Comparison of ENCODE assay signal across 10 mouse cellular contexts in the genomic region with DNA sequence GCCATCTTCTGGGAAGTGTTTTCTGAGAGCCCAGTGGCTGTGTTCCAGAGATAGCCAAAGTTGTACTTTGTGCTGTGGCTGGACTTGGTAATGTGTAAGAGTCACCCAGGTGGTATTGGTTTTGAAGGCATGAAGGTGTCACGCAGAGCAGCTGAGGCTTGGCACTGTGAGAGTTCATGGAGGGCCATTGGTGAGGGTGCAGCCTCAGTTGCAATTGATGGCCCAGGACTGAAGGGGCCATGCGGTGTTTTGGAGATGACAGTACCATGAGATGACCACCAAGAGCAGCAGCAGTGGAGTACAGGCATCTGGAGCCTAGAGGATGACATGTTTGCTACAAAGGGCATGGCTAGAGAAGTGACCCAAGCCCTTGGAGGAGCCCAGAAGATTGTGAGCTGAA. TPM values are rescaled to one million over a fixed set of nuclear protein-coding genes. Genes with fewer than 3 reads are reported as not detected.
"Had no signal": no experiment of that assay in that cellular context is flagged by ENCODE, and none has a peak within 500 bp of the region (broad histone marks: within the 10 kb centered on the region; RNA-seq: fewer than 3 reads in every experiment).

No protein-coding gene starts in this region.

RNA-seq across cellular contexts. Expression of a gene that starts 2.2 kb away (rescaled TPM):
- total RNA-seq: neutrophil, adult 5-6 weeks had no signal
- polyA plus RNA-seq: neural tube, embryonic 13.5 days; neural tube, embryonic 14.5 days; neural tube, embryonic 15.5 days; spleen, adult 2 months; stomach, embryonic 14.5 days; stomach, embryonic 15.5 days; stomach, embryonic 16.5 days; thymus, postnatal 0 days; urinary bladder, adult 2 months had no signal
